ENCODE assay signal across 18 mouse cellular contexts in genomic region chr11:35920776-35921175, GRCm38 (mm10). TPM values are rescaled to one million over a fixed set of nuclear protein-coding genes. Genes with fewer than 3 reads are reported as not detected.
DNase-seq lines count a peak whose midpoint lies in the region; ATAC-seq and TF ChIP-seq lines count a peak whose summit lies in the region.
"Had no signal": no experiment of that assay in that cellular context is flagged by ENCODE, and none has a peak within 500 bp of the region (broad histone marks: within the 10 kb centered on the region; RNA-seq: fewer than 3 reads in every experiment).

No protein-coding gene starts in this region.

- H3K9ac ChIP-seq in forebrain, embryonic 13.5 days, result no peak overlapping the region
- no peak overlapping the region for H3K9ac ChIP-seq in lung, embryonic 14.5 days
- no peak overlapping the region for H3K9ac ChIP-seq in hindbrain, embryonic 15.5 days
- H3K9ac ChIP-seq: embryonic facial prominence, embryonic 15.5 days had no signal

- H3K36me3 ChIP-seq in forebrain, embryonic 10.5 days (replicated peaks), result no peaks in the 10 kb centered on the region
- H3K36me3 ChIP-seq in forebrain, embryonic 13.5 days (ENCODE audit: poor library complexity, severe bottlenecking), result no peaks in the 10 kb centered on the region
- no peaks in the 10 kb centered on the region for H3K36me3 ChIP-seq in kidney, adult 2 months (ENCODE audit: control insufficient read depth, insufficient read depth, low read length)
- H3K36me3 ChIP-seq in lung, embryonic 14.5 days (ENCODE audit: insufficient read depth), result no peaks in the 10 kb centered on the region
- no peaks in the 10 kb centered on the region for H3K36me3 ChIP-seq in hindbrain, embryonic 15.5 days
- H3K36me3 ChIP-seq: embryonic facial prominence, embryonic 15.5 days had no signal

- peaks cover 55% of the 10 kb centered on the region for H3K4me1 ChIP-seq in forebrain, embryonic 10.5 days
- H3K4me1 ChIP-seq in forebrain, embryonic 13.5 days, result peaks cover 50% of the 10 kb centered on the region
- peaks cover 75% of the 10 kb centered on the region for H3K4me1 ChIP-seq in kidney, adult 2 months (ENCODE audit: control insufficient read depth, insufficient read depth, low read length)
- peaks cover 22% of the 10 kb centered on the region for H3K4me1 ChIP-seq in lung, embryonic 14.5 days (ENCODE audit: insufficient read depth)
- H3K4me1 ChIP-seq in hindbrain, embryonic 15.5 days (replicated peaks), result peaks cover 36% of the 10 kb centered on the region
- H3K4me1 ChIP-seq: megakaryocyte, embryonic 14.5 days had no signal

- no peak for ATAC-seq in forebrain, embryonic 13.5 days
- ATAC-seq in lung, embryonic 14.5 days (ENCODE audit: insufficient read depth), result no peak
- ATAC-seq in hindbrain, embryonic 15.5 days (ENCODE audit: low FRiP score, low read depth), result no peak
- ATAC-seq: intestine, postnatal 0 days had no signal

- no peak for TF ChIP-seq POLR2A in kidney, adult 2 months (IDR thresholded peaks at IDR 0.05; ENCODE audit: low read depth, low read length)

- TF ChIP-seq CTCF in kidney, adult 2 months (conservative IDR thresholded peaks at IDR 0.05; ENCODE audit: insufficient read depth, insufficient read length, low read depth, low read length), result no peak
- no peak for TF ChIP-seq CTCF in lung, embryonic 14.5 days (IDR thresholded peaks at IDR 0.05; ENCODE audit: low read depth)

- no peaks in the 10 kb centered on the region for H3K9me3 ChIP-seq in forebrain, embryonic 10.5 days
- H3K9me3 ChIP-seq in forebrain, embryonic 13.5 days (replicated peaks), result no peaks in the 10 kb centered on the region
- H3K9me3 ChIP-seq in lung, embryonic 14.5 days (ENCODE audit: low read depth, low read length), result no peaks in the 10 kb centered on the region
- H3K9me3 ChIP-seq in hindbrain, embryonic 15.5 days, result no peaks in the 10 kb centered on the region
- H3K9me3 ChIP-seq: embryonic facial prominence, embryonic 15.5 days; megakaryocyte, embryonic 14.5 days had no signal

- 87% methylated on average over 5 of the region's 5 CpGs for WGBS in forebrain, embryonic 10.5 days
- WGBS in forebrain, embryonic 13.5 days, result 84% methylated on average over 5 of the region's 5 CpGs
- WGBS in kidney, adult 2 months, result 39% methylated on average over 5 of the region's 5 CpGs
- WGBS in lung, embryonic 14.5 days, result 73% methylated on average over 5 of the region's 5 CpGs
- 86% methylated on average over 5 of the region's 5 CpGs for WGBS in hindbrain, embryonic 15.5 days

- peak overlapping the region; percentile 25; the same call in 1 of the 2 replicates for H3K27ac ChIP-seq in forebrain, embryonic 10.5 days
- no peak overlapping the region for H3K27ac ChIP-seq in forebrain, embryonic 13.5 days
- H3K27ac ChIP-seq in kidney, adult 2 months (ENCODE audit: insufficient read depth, low read depth, low read length), result peak overlapping the region; percentile 80
- peak overlapping the region; percentile 86 for H3K27ac ChIP-seq in lung, embryonic 14.5 days (ENCODE audit: low read depth)
- peak overlapping the region; percentile 61; the same call in 1 of the 2 replicates for H3K27ac ChIP-seq in hindbrain, embryonic 15.5 days (replicated peaks)

- H3K27me3 ChIP-seq in forebrain, embryonic 10.5 days (ENCODE audit: poor library complexity, severe bottlenecking), result no peaks in the 10 kb centered on the region
- no peaks in the 10 kb centered on the region for H3K27me3 ChIP-seq in forebrain, embryonic 13.5 days
- H3K27me3 ChIP-seq in kidney, adult 2 months (replicated peaks; ENCODE audit: control insufficient read depth, insufficient read depth, low read length), result no peaks in the 10 kb centered on the region
- no peaks in the 10 kb centered on the region for H3K27me3 ChIP-seq in lung, embryonic 14.5 days (ENCODE audit: insufficient read depth, low read length)
- H3K27me3 ChIP-seq in hindbrain, embryonic 15.5 days, result no peaks in the 10 kb centered on the region
- H3K27me3 ChIP-seq: embryonic facial prominence, embryonic 15.5 days had no signal

- DNase-seq in forebrain, embryonic 10.5 days (ENCODE audit: extremely low spot score, low spot score), result no peak
- peak; percentile 77 for DNase-seq in kidney, adult 2 months
- no peak for DNase-seq in kidney, postnatal 10 days
- DNase-seq in lung, embryonic 14.5 days, result no peak
- no peak for DNase-seq in lung, postnatal 10 days
- no peak for DNase-seq in heart, adult 8-10 months (ENCODE audit: low spot score)
- DNase-seq: adrenal gland, adult 2 months; cerebellum, adult 2 months; cerebellum, postnatal 36 days; gastrocnemius, postnatal 36 days; lung, adult 18-20 months; thymus, postnatal 14 days had no signal

- no peak overlapping the region for H3K4me2 ChIP-seq in forebrain, embryonic 13.5 days
- H3K4me2 ChIP-seq in lung, embryonic 14.5 days, result peak overlapping the region; percentile 23; the same call in 1 of the 2 replicates
- no peak overlapping the region for H3K4me2 ChIP-seq in hindbrain, embryonic 15.5 days

- no peak overlapping the region for H3K4me3 ChIP-seq in forebrain, embryonic 10.5 days
- H3K4me3 ChIP-seq in forebrain, embryonic 13.5 days, result no peak overlapping the region
- no peak overlapping the region for H3K4me3 ChIP-seq in kidney, adult 2 months (ENCODE audit: insufficient read depth, low read depth, low read length)
- no peak overlapping the region for H3K4me3 ChIP-seq in lung, embryonic 14.5 days (ENCODE audit: low read depth, low read length)
- H3K4me3 ChIP-seq in hindbrain, embryonic 15.5 days, result no peak overlapping the region
- H3K4me3 ChIP-seq: embryonic facial prominence, embryonic 15.5 days; megakaryocyte, embryonic 14.5 days; myocyte had no signal

RNA-seq across cellular contexts. Expression of gene Wwc1, which starts 59.6 kb away (rescaled TPM):
- 4.2 and 4.9 TPM in 2 replicates for polyA plus RNA-seq in forebrain, embryonic 10.5 days (2016; fragmentation: Nextera tagmentation; extraction: Ambion mirVana)
- polyA plus RNA-seq in forebrain, embryonic 13.5 days (2015; fragmentation: Nextera tagmentation; extraction: Ambion mirVana), result 8.6 and 8.8 TPM in 2 replicates
- 91.9 and 110 TPM in 2 replicates for polyA plus RNA-seq in kidney, adult 2 months (2012; rRNA removed)
- polyA plus RNA-seq in lung, embryonic 14.5 days (2014; fragmentation: Nextera tagmentation; extraction: Ambion mirVana), result 17.0 and 17.4 TPM in 2 replicates
- 13.5 and 13.8 TPM in 2 replicates for polyA plus RNA-seq in hindbrain, embryonic 15.5 days (2015; fragmentation: Nextera tagmentation; extraction: Ambion mirVana)
- total RNA-seq in heart, adult 8-10 months (2022), result 1 to 10 TPM in 3 of 4 experiments, under 1 TPM in 1; 0.92 to 2.2 (median 1.6) TPM
